Mouse (Mus musculus) heart, adult 2 months (tissue): Measurements from ENCODE around the gene Prpsap1.

Source experiments
- CTCF ChIP-seq: fragments of 200-600 bp; IDR thresholded peaks from 2 replicates; pipeline ENCODE4 v1.8.1; 2022; ENCODE audit warnings: antibody characterized with exemption, mild to moderate bottlenecking, moderate library complexity
- EP300 ChIP-seq: fragments of 200-500 bp; IDR thresholded peaks from 2 replicates; pipeline ENCODE4 v1.6.1; 2011; ENCODE audit warnings: low read depth, low read length, control low read depth; ENCODE audit not compliant: insufficient read depth
- POLR2A ChIP-seq: fragments of 200-500 bp; IDR thresholded peaks from 2 replicates; pipeline ENCODE4 v1.6.1; 2011; ENCODE audit warnings: mild to moderate bottlenecking, low read depth, low read length, control low read depth; ENCODE audit not compliant: insufficient read depth

DNA sequence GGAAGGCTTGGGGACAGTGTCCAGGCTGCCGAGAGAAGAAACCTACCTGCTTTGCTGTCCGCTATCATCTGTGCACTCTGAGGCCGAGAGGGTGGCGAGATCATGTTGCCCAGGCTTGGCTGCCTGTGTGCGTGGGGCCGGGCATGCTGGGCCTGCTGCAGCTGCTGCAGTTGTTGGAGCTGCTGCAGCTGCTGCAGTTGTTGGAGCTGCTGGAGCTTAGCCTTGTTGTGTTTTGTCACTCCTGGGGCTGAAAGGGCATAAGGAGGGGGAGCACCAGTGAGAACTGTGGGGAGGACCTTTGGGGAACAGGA, 51.2 kb downstream of the Prpsap1 start:
- TF ChIP-seq POLR2A: no peak
- TF ChIP-seq CTCF: no peak
- TF ChIP-seq EP300: no peak
